Mouse (Mus musculus): Measurements from ENCODE around the gene Fbxw8.

GRCm38 (mm10) chr5:118118922-118119321 is 36.3 kb downstream of the Fbxw8 start:
- no peak for TF ChIP-seq POLR2A (IDR thresholded peaks at IDR 0.05; ENCODE audit: control insufficient read depth, low read depth, low read length)
- no peak for TF ChIP-seq CTCF (IDR thresholded peaks at IDR 0.05; ENCODE audit: control insufficient read depth, insufficient read depth, insufficient replicate concordance, low read depth, low read length)
